Mouse (Mus musculus) liver, embryonic 15.5 days (tissue): ENCODE data around the gene Uso1. TPM values are rescaled to one million over a fixed set of nuclear protein-coding genes. Genes with fewer than 3 reads are reported as not detected.

Source experiments
- ATAC-seq: fragments of 200-750 bp; cut with Nextera tagmentation; 2 replicates; pipeline ENCODE4 v1.8.0; 2017; ENCODE audit warnings: moderate number of reproducible peaks, mild to moderate bottlenecking, moderate library complexity; ENCODE audit not compliant: insufficient read depth
- H3K27ac ChIP-seq: fragments of 300-500 bp; sonication (generic); replicated peaks from 2 replicates; pipeline ENCODE4 v1.5.1; 2015; ENCODE audit warnings: mild to moderate bottlenecking, inconsistent platforms
- H3K27me3 ChIP-seq: fragments of 300-500 bp; sonication (generic); 2 replicates; pipeline ENCODE4 v1.6.1; 2015; ENCODE audit warnings: mild to moderate bottlenecking, inconsistent platforms
- H3K36me3 ChIP-seq: fragments of 300-500 bp; sonication (generic); replicated peaks from 2 replicates; pipeline ENCODE4 v1.6.1; 2015; ENCODE audit warnings: moderate library complexity, mild to moderate bottlenecking, inconsistent platforms
- H3K4me1 ChIP-seq: fragments of 300-500 bp; sonication (generic); replicated peaks from 2 replicates; pipeline ENCODE4 v1.6.1; 2015; ENCODE audit warnings: inconsistent platforms
- H3K4me2 ChIP-seq: fragments of 300-500 bp; sonication (generic); 2 replicates; pipeline ENCODE4 v1.6.1; 2015; ENCODE audit warnings: moderate library complexity, mild to moderate bottlenecking, inconsistent platforms
- H3K4me3 ChIP-seq: fragments of 300-500 bp; sonication (generic); replicated peaks from 2 replicates; pipeline ENCODE4 v1.5.1; 2015; ENCODE audit warnings: mild to moderate bottlenecking, inconsistent platforms
- H3K9ac ChIP-seq: fragments of 300-500 bp; sonication (generic); 2 replicates; pipeline ENCODE4 v1.6.1; 2015; ENCODE audit warnings: moderate library complexity, mild to moderate bottlenecking, inconsistent platforms
- H3K9me3 ChIP-seq: fragments of 300-500 bp; sonication (generic); replicated peaks from 2 replicates; pipeline ENCODE4 v1.6.1; 2016; ENCODE audit warnings: inconsistent platforms
- WGBS: fragments of 180-500 bp; shearing (Covaris S2); methylation state at CpG from one replicate; pipeline ENCODE4 v1.1.7; 2015; ENCODE audit warnings: mixed read lengths; ENCODE audit not compliant: insufficient replicate concordance; 5-methylcytosine and 5-hydroxymethylcytosine counted together
- polyA plus RNA-seq: library from polyadenylated mRNA; unstranded; fragments of >200 nt; fragmentation: Nextera tagmentation; extraction: Ambion mirVana; gene quantifications from 2 replicates; pipeline ENCODE4 v1.2.1, GENCODE M21; 2015

Gene Uso1
- polyA plus RNA-seq, 1 experiment from 2014 or later: 20.2 TPM

GRCm38 (mm10) chr5:92219826-92220225 is 82.1 kb downstream of the Uso1 start:
- H3K36me3 ChIP-seq: no peaks in the 10 kb centered on the region
- no peaks in the 10 kb centered on the region for H3K9me3 ChIP-seq
- no peak for ATAC-seq
- no peaks in the 10 kb centered on the region; the same call in 1 of the 2 replicates for H3K27me3 ChIP-seq
- no peak overlapping the region for H3K27ac ChIP-seq
- no peak overlapping the region for H3K4me3 ChIP-seq
- no peak overlapping the region for H3K4me2 ChIP-seq
- 38% methylated on average over 6 of the region's 6 CpGs for WGBS
- no peaks in the 10 kb centered on the region for H3K4me1 ChIP-seq
- no peak overlapping the region for H3K9ac ChIP-seq

GRCm38 (mm10) chr5:92220287-92220902 is 82.7 kb downstream of the Uso1 start:
- Histone ChIP-seq H3K27me3 (no peaks in the 10 kb centered on the region; the same call in 1 of the 2 replicates), H3K9ac (no peak overlapping the region), H3K27ac (no peak overlapping the region), H3K4me3 (no peak overlapping the region), H3K4me1 (no peaks in the 10 kb centered on the region), H3K9me3 (no peaks in the 10 kb centered on the region), H3K36me3 (no peaks in the 10 kb centered on the region), H3K4me2 (no peak overlapping the region)
- ATAC-seq: no peak
- 66% methylated on average over 8 of the region's 8 CpGs for WGBS

- no peak for ATAC-seq
- Histone ChIP-seq H3K4me3 (no peak overlapping the region), H3K27me3 (peaks cover 15% of the 10 kb centered on the region), H3K4me1 (no peaks in the 10 kb centered on the region), H3K36me3 (no peaks in the 10 kb centered on the region), H3K9me3 (no peaks in the 10 kb centered on the region), H3K9ac (no peak overlapping the region), H3K27ac (no peak overlapping the region), H3K4me2 (no peak overlapping the region)
- WGBS: 51% methylated on average over 7 of the region's 7 CpGs
Measured at GRCm38 (mm10) chr5:92227782-92228181, 90.0 kb downstream of the Uso1 start.

- WGBS: 30% methylated on average over 10 of the region's 10 CpGs
Measured at GRCm38 (mm10) chr5:92228776-92229175, 91.0 kb downstream of the Uso1 start.

GRCm38 (mm10) chr5:92229514-92229913 is 91.8 kb downstream of the Uso1 start:
- Histone ChIP-seq H3K27ac (no peak overlapping the region), H3K4me2 (no peak overlapping the region), H3K4me3 (no peak overlapping the region), H3K27me3 (peaks cover 27% of the 10 kb centered on the region), H3K9ac (no peak overlapping the region), H3K9me3 (no peaks in the 10 kb centered on the region), H3K4me1 (no peaks in the 10 kb centered on the region), H3K36me3 (no peaks in the 10 kb centered on the region)
- ATAC-seq: no peak
- WGBS: 81% methylated on average over 3 of the region's 3 CpGs

More at GRCm38 (mm10) chr5:92228776-92229175, 91.0 kb downstream of the Uso1 start:
- H3K4me2 ChIP-seq: no peak overlapping the region
- no peak overlapping the region for H3K9ac ChIP-seq
- H3K4me1 ChIP-seq: no peaks in the 10 kb centered on the region
- no peak for ATAC-seq
- H3K9me3 ChIP-seq: no peaks in the 10 kb centered on the region
- H3K27me3 ChIP-seq: peaks cover 22% of the 10 kb centered on the region
- H3K27ac ChIP-seq: no peak overlapping the region
- H3K36me3 ChIP-seq: no peaks in the 10 kb centered on the region
- H3K4me3 ChIP-seq: no peak overlapping the region

- Histone ChIP-seq H3K4me3 (no peak overlapping the region), H3K9me3 (no peaks in the 10 kb centered on the region), H3K4me1 (no peaks in the 10 kb centered on the region), H3K27ac (no peak overlapping the region), H3K9ac (no peak overlapping the region), H3K4me2 (no peak overlapping the region), H3K27me3 (peaks cover 27% of the 10 kb centered on the region), H3K36me3 (no peaks in the 10 kb centered on the region)
- 62% methylated on average over 11 of the region's 11 CpGs for WGBS
- no peak for ATAC-seq
Measured at GRCm38 (mm10) chr5:92230306-92230705, 92.6 kb downstream of the Uso1 start.

GRCm38 (mm10) chr5:92231836-92232235 is 94.1 kb downstream of the Uso1 start:
- Histone ChIP-seq H3K4me3 (no peak overlapping the region), H3K9me3 (no peaks in the 10 kb centered on the region), H3K9ac (no peak overlapping the region), H3K27ac (no peak overlapping the region), H3K4me2 (no peak overlapping the region), H3K4me1 (no peaks in the 10 kb centered on the region), H3K36me3 (no peaks in the 10 kb centered on the region), H3K27me3 (peaks cover 37% of the 10 kb centered on the region)
- WGBS: 54% methylated on average over 10 of the region's 10 CpGs
- no peak for ATAC-seq

- no peaks in the 10 kb centered on the region for H3K36me3 ChIP-seq
- WGBS: 42% methylated on average over 4 of the region's 4 CpGs
- no peak overlapping the region for H3K4me2 ChIP-seq
- ATAC-seq: no peak
- peaks cover 44% of the 10 kb centered on the region for H3K27me3 ChIP-seq
- H3K4me1 ChIP-seq: no peaks in the 10 kb centered on the region
- H3K9me3 ChIP-seq: no peaks in the 10 kb centered on the region
- H3K9ac ChIP-seq: no peak overlapping the region
- no peak overlapping the region for H3K4me3 ChIP-seq
- no peak overlapping the region for H3K27ac ChIP-seq
Measured at GRCm38 (mm10) chr5:92233366-92233765, 95.6 kb downstream of the Uso1 start.

GRCm38 (mm10) chr5:92234939-92235557 is 97.3 kb downstream of the Uso1 start:
- H3K4me3 ChIP-seq: no peak overlapping the region
- peaks cover 52% of the 10 kb centered on the region for H3K27me3 ChIP-seq
- H3K9me3 ChIP-seq: no peaks in the 10 kb centered on the region
- no peaks in the 10 kb centered on the region for H3K36me3 ChIP-seq
- WGBS: 7% methylated on average over 5 of the region's 5 CpGs
- ATAC-seq: no peak
- H3K4me1 ChIP-seq: no peaks in the 10 kb centered on the region
- no peak overlapping the region for H3K27ac ChIP-seq
- H3K4me2 ChIP-seq: no peak overlapping the region
- H3K9ac ChIP-seq: no peak overlapping the region

- no peaks in the 10 kb centered on the region for H3K36me3 ChIP-seq
- H3K27ac ChIP-seq: no peak overlapping the region
- no peaks in the 10 kb centered on the region for H3K4me1 ChIP-seq
- no peak overlapping the region for H3K9ac ChIP-seq
- no peak overlapping the region for H3K4me2 ChIP-seq
- H3K9me3 ChIP-seq: no peaks in the 10 kb centered on the region
- ATAC-seq: no peak
- H3K4me3 ChIP-seq: no peak overlapping the region
- peaks cover 50% of the 10 kb centered on the region for H3K27me3 ChIP-seq
- WGBS: 37% methylated on average over 29 of the region's 29 CpGs
Measured at GRCm38 (mm10) chr5:92239333-92240232, 101.8 kb downstream of the Uso1 start.

- Histone ChIP-seq H3K4me3 (no peak overlapping the region), H3K27me3 (peaks cover 57% of the 10 kb centered on the region), H3K9me3 (no peaks in the 10 kb centered on the region), H3K36me3 (no peaks in the 10 kb centered on the region), H3K27ac (no peak overlapping the region), H3K4me2 (no peak overlapping the region), H3K4me1 (no peaks in the 10 kb centered on the region), H3K9ac (no peak overlapping the region)
- ATAC-seq: no peak
- WGBS: 71% methylated on average over 12 of the region's 12 CpGs
Measured at GRCm38 (mm10) chr5:92240769-92241168, 103.0 kb downstream of the Uso1 start.
